Mouse (Mus musculus): Measurements from ENCODE around the gene Mkrn3. TPM values are rescaled to one million over a fixed set of nuclear protein-coding genes. Genes with fewer than 3 reads are reported as not detected.
A peak's percentile ranks its signal among the peaks of the same experiment; 100 is the strongest.

Mkrn3 gene
- polyA plus RNA-seq, 1 experiment from 2014 or later = 23.5 TPM

GRCm38 (mm10) chr7:62376510-62377304 is 43.2 kb downstream of the Mkrn3 start, which contains the start of gene Magel2:
Gene Magel2, plus strand, starts transcription at chr7:62377010.
- Histone ChIP-seq H3K4me3 (replicated peaks) (peak within 1 kb of the TSS; percentile 58), H3K27ac (peak within 1 kb of the TSS; percentile 81), H3K4me2 (replicated peaks) (peak within 1 kb of the TSS; percentile 65), H3K4me1 (replicated peaks) (peaks cover 23% of the 10 kb centered on the region), H3K36me3 (peaks cover 13% of the 10 kb centered on the region; the same call in 1 of the 2 replicates), H3K27me3 (no peaks in the 10 kb centered on the region), H3K9me3 (no peaks in the 10 kb centered on the region), H3K9ac (replicated peaks) (peak within 1 kb of the TSS; percentile 87)
- ATAC-seq = peak; percentile 95
- 28% methylated on average over 31 of the region's 31 CpGs for whole genome bisulfite sequencing

- Histone ChIP-seq H3K9me3 (no peaks in the 10 kb centered on the region), H3K27me3 (no peaks in the 10 kb centered on the region), H3K4me1 (replicated peaks) (peaks cover 23% of the 10 kb centered on the region), H3K9ac (replicated peaks) (no peak overlapping the region), H3K4me2 (replicated peaks) (no peak overlapping the region), H3K4me3 (replicated peaks) (no peak overlapping the region), H3K36me3 (peaks cover 13% of the 10 kb centered on the region; the same call in 1 of the 2 replicates), H3K27ac (no peak overlapping the region)
- 36% methylated on average over 4 of the region's 4 CpGs for WGBS
- no peak for ATAC-seq
Observed at GRCm38 (mm10) chr7:62375658-62376057, 44.3 kb downstream of the Mkrn3 start.

Other genes starting within 250 kb of the Mkrn3 start
- gene Ndn, start 73.6 kb downstream of the Mkrn3 start, polyA plus RNA-seq (2015; fragmentation: Nextera tagmentation; extraction: Ambion mirVana) = 536 and 604 TPM in 2 replicates
- 26.8 and 29.6 TPM in 2 replicates for gene Magel2, start 43.1 kb downstream of the Mkrn3 start, polyA plus RNA-seq (2015; fragmentation: Nextera tagmentation; extraction: Ambion mirVana)
- gene Peg12, start 44.4 kb upstream of the Mkrn3 start, polyA plus RNA-seq (2015; fragmentation: Nextera tagmentation; extraction: Ambion mirVana) = 33.4 and 38.8 TPM in 2 replicates